Mouse (Mus musculus): Measurements from ENCODE around the gene Adss. TPM values are rescaled to one million over a fixed set of nuclear protein-coding genes. Genes with fewer than 3 reads are reported as not detected.

Gene Adss
- 32.2 TPM for polyA plus RNA-seq (2014; fragmentation: Illumina TruSeq; extraction: RNeasy Lipid Tissue Mini Kit (QIAGEN cat#74804); ENCODE audit: insufficient read depth, low read depth, low replicate concordance)

GRCm38 (mm10) chr1:177796193-177796939, at the start of gene Adss:
Adss (minus strand) TSS chr1:177796511.

DNA sequence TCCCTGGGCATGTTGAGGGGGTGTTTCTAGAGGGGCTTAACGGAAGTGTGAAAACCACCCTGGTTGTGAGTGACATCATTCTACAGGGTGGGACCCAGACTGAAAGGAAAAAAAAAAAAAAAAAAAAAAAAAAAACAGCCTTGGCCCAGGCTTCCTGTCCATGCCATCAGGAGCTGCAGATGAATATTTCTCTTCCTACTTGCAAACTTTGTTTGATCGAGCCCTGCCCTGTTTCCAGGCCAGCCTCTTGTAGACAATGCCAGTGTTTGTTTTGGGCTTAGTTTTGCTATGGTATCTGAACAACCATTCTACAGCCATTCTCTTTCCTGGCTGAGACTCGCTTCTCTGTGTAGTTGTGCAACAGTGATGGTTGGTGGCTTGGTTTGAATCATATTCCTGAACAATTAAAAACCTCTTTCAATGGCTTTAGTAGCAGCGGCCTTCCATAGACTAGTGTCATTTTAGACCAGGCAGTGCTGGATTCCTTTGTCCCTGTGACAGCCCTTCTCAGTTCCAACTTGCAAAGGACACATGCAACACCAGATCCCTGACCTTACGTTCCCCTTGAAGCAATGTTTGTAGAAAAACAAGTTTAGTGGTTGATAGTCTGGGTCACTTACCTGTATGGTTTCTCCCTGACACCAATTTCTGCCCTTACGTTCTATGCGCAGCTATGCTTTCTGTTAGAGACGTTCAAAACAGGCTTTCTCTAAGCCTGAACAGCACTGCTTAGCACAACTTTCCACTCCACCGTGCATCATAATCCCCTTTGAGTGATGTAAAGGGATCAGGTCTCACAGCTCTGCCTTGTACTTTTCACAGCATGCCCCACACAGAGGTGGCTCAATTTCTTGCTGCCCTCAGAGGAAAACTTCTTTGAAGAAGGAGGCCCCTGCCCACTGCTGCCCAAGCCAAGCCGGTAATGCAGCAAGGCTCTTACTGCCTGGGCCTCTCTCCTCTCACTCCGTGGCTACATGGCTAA, 67.0 kb downstream of the Adss start, which contains the start of gene 1700016C15Rik:
Gene 1700016C15Rik (plus strand): TSS at position 772 of the 982 bp plus-strand sequence.

Other genes starting within 250 kb of the Adss start
- 0.70 TPM for gene 1700016C15Rik, start 66.7 kb downstream of the Adss start, polyA plus RNA-seq (2014; fragmentation: Illumina TruSeq; extraction: RNeasy Lipid Tissue Mini Kit (QIAGEN cat#74804); ENCODE audit: insufficient read depth, low read depth, low replicate concordance)
- gene Catspere2, start 186.9 kb upstream of the Adss start, polyA plus RNA-seq (2014; fragmentation: Illumina TruSeq; extraction: RNeasy Lipid Tissue Mini Kit (QIAGEN cat#74804); ENCODE audit: insufficient read depth, low read depth, low replicate concordance) = 1.1 TPM

Data from lung, adult 10 weeks (tissue).